Mouse (Mus musculus) left cerebral cortex, postnatal 4 days (tissue): Measurements from ENCODE around the gene Bmx. TPM values are rescaled to one million over a fixed set of nuclear protein-coding genes. Genes with fewer than 3 reads are reported as not detected.

ENCODE experiments used
- DNase-seq: peaks from one replicate; pipeline ENCODE4 v3.0.0-alpha.2; 2022
- intact Hi-C: fragments of 180-260 bp; cut with DNase I; formaldehyde crosslinking; loops from one replicate; pipeline ENCODE4 v1.15.1; 2025
- total RNA-seq, 2 experiments: library from RNA; stranded (reverse); gene quantifications; 2 replicates each; pipeline ENCODE4 v1.2.3; 2021

Gene Bmx
- total RNA-seq, 2 experiments from 2014 or later: 0.48 to 0.64 TPM

- no peak for DNase-seq
- intact Hi-C loops: no loop called here
Observed at GRCm38 (mm10) chrX:164178856-164179255, 79.1 kb downstream of the Bmx start.

DNA sequence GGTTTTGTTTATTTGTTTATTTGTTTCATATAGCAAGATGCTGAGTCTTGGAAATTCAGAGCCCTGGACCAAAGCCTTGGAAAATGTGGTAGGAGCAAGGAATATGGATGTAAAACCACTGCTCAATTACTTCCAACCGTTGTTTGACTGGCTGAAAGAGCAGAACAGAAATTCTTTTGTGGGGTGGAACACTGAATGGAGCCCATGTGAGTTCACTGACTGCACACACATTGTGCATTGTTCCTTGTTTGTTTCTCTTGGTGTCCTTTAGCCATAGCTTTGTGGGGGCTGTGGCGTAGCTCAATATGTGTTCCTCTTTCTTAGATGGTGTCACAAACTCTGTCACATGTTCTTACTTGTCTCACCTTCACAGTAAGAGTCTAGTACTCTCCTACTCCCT, 82.2 kb downstream of the Bmx start:
- intact Hi-C loops: no loop called here
- no peak for DNase-seq

DNA sequence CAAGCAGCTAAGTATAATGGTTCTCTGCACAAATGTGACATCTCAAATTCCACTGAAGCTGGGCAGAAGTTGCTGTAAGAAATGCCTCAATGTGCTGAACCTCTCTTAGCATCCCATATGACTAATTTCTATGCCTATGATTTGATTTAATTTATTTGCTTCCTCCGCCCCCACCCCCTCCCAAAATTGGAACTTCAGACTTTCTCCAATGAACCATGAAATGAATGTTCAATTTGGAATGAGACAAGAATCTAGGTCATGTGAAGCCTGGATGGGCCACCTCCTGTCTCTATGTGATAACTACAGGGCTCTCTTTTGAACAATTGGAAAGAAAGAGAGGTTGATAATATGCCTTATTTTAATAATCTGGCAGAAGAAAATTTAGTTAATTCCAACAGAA, 82.7 kb downstream of the Bmx start:
- intact Hi-C loops: no loop called here
- no peak for DNase-seq

DNA sequence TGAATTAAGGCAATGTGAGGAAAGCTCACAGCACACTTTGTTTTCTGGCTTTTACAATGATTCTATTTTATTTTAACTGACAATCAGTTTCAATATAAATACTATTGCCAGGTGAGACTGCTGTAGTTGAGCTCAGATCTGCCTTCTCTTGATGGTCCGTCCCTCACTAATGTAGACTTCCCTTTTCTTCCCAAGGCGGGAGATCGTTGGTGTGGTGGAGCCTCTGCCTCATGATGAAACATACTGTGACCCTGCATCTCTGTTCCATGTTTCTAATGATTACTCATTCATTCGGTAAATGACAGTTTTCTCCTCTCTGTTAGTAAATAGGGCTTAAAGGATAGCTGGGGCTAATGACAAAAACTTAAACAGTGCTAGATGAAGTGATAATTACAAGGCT, 84.1 kb downstream of the Bmx start:
- no peak for DNase-seq
- intact Hi-C loops: no loop called here

- intact Hi-C loops: no loop called here
- no peak for DNase-seq
Observed at GRCm38 (mm10) chrX:164171034-164171433, 87.0 kb downstream of the Bmx start.

DNA sequence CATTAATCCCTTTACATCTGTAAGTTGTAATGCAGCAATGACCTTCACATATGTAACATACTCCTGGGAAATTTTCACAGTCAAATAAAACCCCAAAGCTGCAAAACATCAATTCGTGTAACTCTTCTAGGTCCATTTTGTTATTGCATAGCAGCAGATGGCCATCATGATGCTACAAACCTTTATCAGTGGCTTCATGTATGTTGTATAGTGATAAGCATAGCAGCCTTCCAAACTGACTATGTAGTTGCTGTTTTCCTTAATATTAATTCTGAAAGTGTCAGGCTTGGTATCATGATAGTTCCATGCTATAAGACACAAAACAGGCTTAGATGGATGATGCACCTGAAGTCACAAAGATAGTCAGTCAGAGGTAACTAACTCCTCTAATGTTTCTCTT, 93.3 kb downstream of the Bmx start:
- intact Hi-C loops: no loop called here

DNA sequence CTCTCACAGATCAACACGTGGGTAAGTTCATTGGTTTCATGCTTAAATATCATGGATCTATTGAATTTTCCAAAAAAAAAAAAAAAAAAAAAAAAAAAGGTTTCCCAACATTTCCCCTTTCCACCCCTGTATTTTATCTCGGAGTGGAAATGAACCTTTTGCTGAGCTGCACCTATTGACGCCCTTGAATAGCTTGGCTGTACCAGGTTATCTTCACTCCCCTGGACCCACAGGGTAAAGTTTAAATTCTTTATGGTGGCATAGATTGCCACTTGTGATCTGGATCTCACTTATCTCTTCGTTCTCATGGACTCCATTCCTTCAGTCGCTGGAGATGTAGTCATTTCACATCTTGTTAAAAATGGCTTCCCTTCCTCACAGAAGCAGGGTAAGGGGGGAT, 103.4 kb downstream of the Bmx start:
- DNase-seq: no peak

More for the DNA sequence above, 93.3 kb downstream of the Bmx start:
- DNase-seq: no peak

DNA sequence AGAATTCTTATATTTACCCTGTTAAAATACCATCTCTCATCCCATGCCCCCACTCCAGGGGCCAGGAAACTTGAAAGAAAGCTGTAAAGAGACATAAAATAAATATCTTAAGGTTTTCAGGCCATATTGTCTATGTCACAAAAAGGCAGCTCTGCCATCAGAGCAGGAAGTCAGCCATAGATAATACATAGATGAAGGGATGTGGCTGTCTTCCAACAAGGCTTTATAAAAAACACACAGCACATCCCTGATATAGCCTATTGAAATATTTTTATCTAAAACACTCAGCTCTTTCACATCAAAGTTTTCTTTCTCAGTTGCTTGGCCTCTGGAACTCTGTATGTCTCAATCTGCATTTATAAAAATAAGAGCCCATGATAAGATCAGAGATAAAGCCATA, 104.4 kb downstream of the Bmx start:
- intact Hi-C loops: no loop called here

More for the DNA sequence above, 103.4 kb downstream of the Bmx start:
- intact Hi-C loops: no loop called here

GRCm38 (mm10) chrX:164152703-164153102, 105.3 kb downstream of the Bmx start:
- DNase-seq: no peak
- intact Hi-C loops: no loop called here

More for the DNA sequence above, 104.4 kb downstream of the Bmx start:
- DNase-seq: no peak

DNA sequence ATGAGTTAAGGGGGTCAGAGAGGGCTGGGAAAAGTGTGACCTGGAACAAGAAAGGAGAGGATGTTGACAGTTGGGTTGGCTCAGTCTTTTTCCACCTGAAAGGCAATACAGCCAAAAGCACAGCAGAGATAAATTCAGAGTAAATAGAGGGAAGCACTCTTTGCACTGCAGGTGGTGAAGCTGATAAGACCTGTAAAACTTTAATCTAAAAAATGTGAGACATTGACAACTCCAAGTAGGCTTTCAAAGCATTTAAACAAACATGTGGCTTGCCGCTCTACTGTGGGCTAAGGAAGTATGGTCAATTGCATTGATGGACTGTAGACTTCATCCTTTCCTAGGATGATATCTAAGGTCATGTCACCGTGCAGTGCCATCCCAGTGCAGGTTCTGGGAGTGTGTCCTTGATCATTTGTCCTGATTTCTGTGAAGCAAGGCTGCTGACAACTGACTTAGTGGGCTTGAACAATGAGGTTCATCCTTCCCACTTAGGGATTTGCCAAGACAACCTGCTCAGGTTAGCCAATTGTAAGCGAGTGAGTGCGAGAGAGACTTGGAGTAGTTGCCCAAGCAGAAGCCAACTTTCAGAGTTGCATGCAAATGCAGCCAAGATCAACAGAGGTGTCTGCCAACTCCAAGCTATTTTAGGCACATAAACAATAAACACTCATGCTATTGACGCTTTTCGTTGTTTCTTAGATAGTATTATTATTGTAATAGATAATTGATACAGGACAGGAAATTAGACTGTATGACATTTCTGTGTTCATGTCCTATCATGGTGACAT, 112.3 kb downstream of the Bmx start:
- intact Hi-C loops: no loop called here
- no peak for DNase-seq

Other genes with a start within 250 kb of the Bmx start
- gene Car5b, start 230.2 kb downstream of the Bmx start, total RNA-seq: 1 to 10 TPM; 2.0 to 2.1 TPM
- gene Siah1b, start 181.7 kb downstream of the Bmx start, total RNA-seq: 10 to 100 TPM; 11.5 to 11.9 TPM
- gene Cltrn, start 169.4 kb downstream of the Bmx start, total RNA-seq: not detected
- gene Ace2, start 118.9 kb downstream of the Bmx start, total RNA-seq: under 1 TPM; 0.22 to 0.81 TPM
- gene Pir, start 11.2 kb upstream of the Bmx start, total RNA-seq: 1 to 10 TPM; 2.5 to 2.8 TPM
- gene Vegfd, start 115.2 kb upstream of the Bmx start, total RNA-seq: 1 to 10 TPM; 3.5 to 4.2 TPM
- 1 to 10 TPM; 6.0 to 7.1 TPM for gene Piga, start 161.6 kb upstream of the Bmx start, total RNA-seq
- gene Asb11, start 178.8 kb upstream of the Bmx start, total RNA-seq: under 1 TPM in 1 of 2 experiments, not detected in 1; 0.48 TPM
- not detected for gene Asb9, start 248.1 kb upstream of the Bmx start, total RNA-seq